ENCODE assay signal across 7 mouse cellular contexts in the genomic region with DNA sequence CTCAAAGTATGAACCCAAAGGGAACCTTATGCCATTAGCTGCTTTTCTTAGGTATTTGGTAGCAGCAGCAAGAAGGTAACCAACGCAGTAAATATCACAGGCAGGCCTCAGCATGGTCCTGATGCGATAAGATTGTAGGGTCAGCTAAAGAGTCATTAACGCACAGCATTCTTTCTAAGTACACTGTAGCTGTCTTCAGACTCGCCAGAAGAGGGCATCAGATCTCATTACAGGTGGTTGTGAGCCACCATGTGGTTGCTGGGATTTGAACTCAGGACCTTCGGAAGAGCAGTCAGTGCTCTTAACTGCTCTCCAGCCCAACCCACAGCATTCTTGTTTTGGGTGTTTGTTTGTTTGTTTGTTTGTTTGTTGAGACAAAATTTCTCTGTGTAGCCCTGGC. TPM values are rescaled to one million over a fixed set of nuclear protein-coding genes. Genes with fewer than 3 reads are reported as not detected.
DNase-seq lines count a peak whose midpoint lies in the region; ATAC-seq and TF ChIP-seq lines count a peak whose summit lies in the region.
"Not testable (repeated sequence)": the region's sequence is repeated elsewhere in the genome, so short reads cannot be mapped to it uniquely, and the experiment has no call there.

No protein-coding gene starts in this region.

- ATAC-seq in heart, embryonic 15.5 days (replicated peaks; ENCODE audit: insufficient number of reproducible peaks, insufficient read depth, low FRiP score, low read depth); hindbrain, postnatal 0 days; kidney, embryonic 15.5 days (replicated peaks; ENCODE audit: low FRiP score); liver, embryonic 14.5 days (ENCODE audit: insufficient read depth); stomach, embryonic 14.5 days (ENCODE audit: insufficient number of reproducible peaks, insufficient read depth, low FRiP score, low read depth): not testable (repeated sequence)

- not testable (repeated sequence) for H3K27me3 ChIP-seq in embryonic facial prominence, embryonic 10.5 days (replicated peaks; ENCODE audit: low read depth, poor library complexity, severe bottlenecking); heart, embryonic 10.5 days (ENCODE audit: insufficient read depth, poor library complexity, severe bottlenecking); heart, embryonic 15.5 days; hindbrain, postnatal 0 days (ENCODE audit: insufficient read depth, low read length); kidney, embryonic 15.5 days; liver, embryonic 14.5 days (ENCODE audit: control insufficient read depth, insufficient read depth, low read length); stomach, embryonic 14.5 days (ENCODE audit: control insufficient read depth, insufficient read depth, low read length)

- not testable (repeated sequence) for H3K9ac ChIP-seq in heart, embryonic 15.5 days; hindbrain, postnatal 0 days (replicated peaks; ENCODE audit: low read length); kidney, embryonic 15.5 days; liver, embryonic 14.5 days (replicated peaks); stomach, embryonic 14.5 days (replicated peaks; ENCODE audit: low read depth, low read length)

- DNase-seq in embryonic facial prominence, embryonic 10.5 days (ENCODE audit: low spot score); heart, embryonic 10.5 days (ENCODE audit: low spot score); hindbrain, postnatal 0 days (ENCODE audit: low spot score); liver, embryonic 14.5 days (ENCODE audit: low read depth in 3 of 3, low spot score in 3 of 3): not testable (repeated sequence)

- H3K4me1 ChIP-seq in embryonic facial prominence, embryonic 10.5 days, result peaks cover 54% of the 10 kb centered on the region
- peaks cover 51% of the 10 kb centered on the region for H3K4me1 ChIP-seq in heart, embryonic 10.5 days
- H3K4me1 ChIP-seq in heart, embryonic 15.5 days (replicated peaks), result peaks cover 35% of the 10 kb centered on the region
- H3K4me1 ChIP-seq in hindbrain, postnatal 0 days (ENCODE audit: insufficient read depth, low read length); liver, embryonic 14.5 days (replicated peaks; ENCODE audit: control insufficient read depth in 2 of 2, insufficient read depth in 2 of 2, low read length in 1 of 2): not testable (repeated sequence)
- H3K4me1 ChIP-seq in kidney, embryonic 15.5 days, result peaks cover 21% of the 10 kb centered on the region
- H3K4me1 ChIP-seq in stomach, embryonic 14.5 days (ENCODE audit: control insufficient read depth, insufficient read depth, low read length), result peaks cover 22% of the 10 kb centered on the region

- peak; percentile 24 for TF ChIP-seq CTCF in hindbrain, postnatal 0 days (IDR thresholded peaks at IDR 0.05; ENCODE audit: low read depth)
- peak; percentile 43 for TF ChIP-seq CTCF in liver, embryonic 14.5 days (IDR thresholded peaks at IDR 0.05; ENCODE audit: low read depth)

- H3K9me3 ChIP-seq in embryonic facial prominence, embryonic 10.5 days; heart, embryonic 10.5 days; heart, embryonic 15.5 days (replicated peaks); hindbrain, postnatal 0 days (ENCODE audit: low read length); kidney, embryonic 15.5 days (replicated peaks); liver, embryonic 14.5 days (ENCODE audit: control insufficient read depth, low read length); stomach, embryonic 14.5 days (ENCODE audit: control insufficient read depth, low read depth, low read length): not testable (repeated sequence)

- 82% methylated on average over 5 of the region's 5 CpGs for WGBS in embryonic facial prominence, embryonic 10.5 days
- 76% methylated on average over 5 of the region's 5 CpGs for WGBS in heart, embryonic 10.5 days
- WGBS in heart, embryonic 15.5 days, result 84% methylated on average over 5 of the region's 5 CpGs
- 85% methylated on average over 5 of the region's 5 CpGs for WGBS in hindbrain, postnatal 0 days
- WGBS in kidney, embryonic 15.5 days, result 85% methylated on average over 5 of the region's 5 CpGs
- WGBS in liver, embryonic 14.5 days (ENCODE audit: insufficient replicate concordance), result 73% methylated on average over 5 of the region's 5 CpGs
- 78% methylated on average over 5 of the region's 5 CpGs for WGBS in stomach, embryonic 14.5 days

- TF ChIP-seq EP300 in liver, embryonic 14.5 days (IDR thresholded peaks at IDR 0.05; ENCODE audit: low read depth), result not testable (repeated sequence)

- H3K27ac ChIP-seq in embryonic facial prominence, embryonic 10.5 days (replicated peaks), result peak overlapping the region; percentile 83; the same call in 1 of the 2 replicates
- peak overlapping the region; percentile 91 for H3K27ac ChIP-seq in heart, embryonic 10.5 days
- H3K27ac ChIP-seq in heart, embryonic 15.5 days, result peak overlapping the region; percentile 95
- H3K27ac ChIP-seq in hindbrain, postnatal 0 days; liver, embryonic 14.5 days: not testable (repeated sequence)
- H3K27ac ChIP-seq in kidney, embryonic 15.5 days, result peak overlapping the region; percentile 80; the same call in 1 of the 2 replicates
- H3K27ac ChIP-seq in stomach, embryonic 14.5 days (ENCODE audit: low read length), result peak overlapping the region; percentile 86; the same call in 1 of the 2 replicates

- H3K4me2 ChIP-seq in heart, embryonic 15.5 days; hindbrain, postnatal 0 days (ENCODE audit: low read depth, low read length); kidney, embryonic 15.5 days; liver, embryonic 14.5 days (ENCODE audit: low read depth); stomach, embryonic 14.5 days (replicated peaks; ENCODE audit: low read depth, low read length): not testable (repeated sequence)

- H3K4me3 ChIP-seq in embryonic facial prominence, embryonic 10.5 days; heart, embryonic 10.5 days; heart, embryonic 15.5 days; hindbrain, postnatal 0 days (ENCODE audit: low read length); kidney, embryonic 15.5 days (replicated peaks); liver, embryonic 14.5 days (ENCODE audit: insufficient read depth in 1 of 2, low read depth in 2 of 2, low read length in 2 of 2); stomach, embryonic 14.5 days (ENCODE audit: low read depth, low read length): not testable (repeated sequence)

- not testable (repeated sequence) for H3K36me3 ChIP-seq in embryonic facial prominence, embryonic 10.5 days (replicated peaks); heart, embryonic 10.5 days; heart, embryonic 15.5 days; hindbrain, postnatal 0 days (ENCODE audit: insufficient read depth, low read length); kidney, embryonic 15.5 days; liver, embryonic 14.5 days (replicated peaks; ENCODE audit: control insufficient read depth, insufficient read depth, low read depth); stomach, embryonic 14.5 days (ENCODE audit: control insufficient read depth, insufficient read depth, low read length)

RNA-seq across cellular contexts. Expression of a gene that starts 23.9 kb away (rescaled TPM):
- 88.8 and 93.2 TPM in 2 replicates for polyA plus RNA-seq in embryonic facial prominence, embryonic 10.5 days (2016; fragmentation: Nextera tagmentation; extraction: Ambion mirVana)
- polyA plus RNA-seq in heart, embryonic 10.5 days (2016; fragmentation: Nextera tagmentation; extraction: Ambion mirVana), result 61.1 and 73.9 TPM in 2 replicates
- polyA plus RNA-seq in heart, embryonic 15.5 days (2015; fragmentation: Nextera tagmentation; extraction: Ambion mirVana), result 58.8 and 66.8 TPM in 2 replicates
- 149 and 343 TPM in 2 replicates for total RNA-seq in hindbrain, postnatal 0 days (2014; rRNA removed)
- polyA plus RNA-seq in hindbrain, postnatal 0 days (2015; fragmentation: Nextera tagmentation; extraction: Ambion mirVana), result 93.6 and 95.4 TPM in 2 replicates
- 85.7 and 88.6 TPM in 2 replicates for polyA plus RNA-seq in kidney, embryonic 15.5 days (2015; fragmentation: Nextera tagmentation; extraction: Ambion mirVana)
- 10.2 and 10.9 TPM in 2 replicates for polyA plus RNA-seq in liver, embryonic 14.5 days (2012; rRNA removed)
- polyA plus RNA-seq in liver, embryonic 14.5 days (2014; fragmentation: Nextera tagmentation; extraction: Ambion mirVana), result 13.9 and 14.9 TPM in 2 replicates
- 65.1 and 67.3 TPM in 2 replicates for polyA plus RNA-seq in stomach, embryonic 14.5 days (2014; fragmentation: Nextera tagmentation; extraction: Ambion mirVana)
